In genomic region chr10:116083965-116084364, GRCm38 (mm10) we compare ENCODE assay signal across 8 mouse cellular contexts. TPM values are rescaled to one million over a fixed set of nuclear protein-coding genes. Genes with fewer than 3 reads are reported as not detected.
DNase-seq lines count a peak whose midpoint lies in the region; ATAC-seq lines count a peak whose summit lies in the region.

No protein-coding gene starts in this region.

- peak; percentile 2 for DNase-seq in kidney, adult 11 months
- DNase-seq in kidney, adult 18-20 months, result no peak
- peak; percentile 21 to 35 for DNase-seq in right cerebral cortex, adult 2 months (ENCODE audit: low spot score in 2 of 2)
- DNase-seq in right cerebral cortex, postnatal 36 days (ENCODE audit: low spot score in 2 of 2), result no peak
- DNase-seq in cerebellum, adult 9-11 months, result peak; percentile 44
- DNase-seq in heart, adult 11 months, result no peak
- no peak for DNase-seq in heart, postnatal 4 days

- peak; percentile 77 for ATAC-seq in megakaryocyte progenitor cell, adult 5-6 weeks (replicated peaks; ENCODE audit: poor library complexity)

RNA-seq across cellular contexts. Expression of gene 4933416C03Rik, which starts 29.8 kb away (rescaled TPM):
- not detected in 2 replicates for total RNA-seq in megakaryocyte progenitor cell, adult 5-6 weeks (2015)
- total RNA-seq in megakaryocyte progenitor cell, adult 5-6 weeks (2017), result not detected in 2 replicates
- total RNA-seq in heart, postnatal 4 days (2021), result not detected

Comparison
In these comparisons a context has a peak if more than half of its experiments do, and no peak if none do; other contexts are left out.
1. DNase-seq: peak in kidney, adult 11 months (single experiment), right cerebral cortex, adult 2 months (2 of 2) and cerebellum, adult 9-11 months (single experiment); none in kidney, adult 18-20 months (single experiment), right cerebral cortex, postnatal 36 days (0 of 2), heart, adult 11 months (single experiment) and heart, postnatal 4 days (single experiment).